Mouse (Mus musculus) frontal cortex, adult 2 months (tissue): ENCODE results near the gene Auts2. TPM values are rescaled to one million over a fixed set of nuclear protein-coding genes. Genes with fewer than 3 reads are reported as not detected.

ENCODE experiments used
- DNase-seq, 2 experiments: peaks; one replicate each; pipeline ENCODE4 v3.0.0; 2022; ENCODE audit warnings: low spot score in 1 of 2; ENCODE audit errors: extremely low spot score in 1 of 2
- polyA plus RNA-seq: library from polyadenylated mRNA; depleted of rRNA; stranded (reverse); fragments of >200 nt; gene quantifications from 2 replicates; pipeline ENCODE4 v1.2.3, GENCODE M21; 2012

Gene Auts2
- polyA plus RNA-seq, 1 experiment: 45.1 TPM

GRCm38 (mm10) chr5:131560773-131561560, 982.2 kb downstream of the Auts2 start:
- DNase-seq: peak in 1 of 2 experiments; percentile 31

- DNase-seq: no peak
Observed at GRCm38 (mm10) chr5:131558403-131559174, 984.6 kb downstream of the Auts2 start.

GRCm38 (mm10) chr5:131557591-131558385, 985.4 kb downstream of the Auts2 start:
- DNase-seq: no peak

GRCm38 (mm10) chr5:131548932-131549563, 994.1 kb downstream of the Auts2 start:
- DNase-seq: no peak

- no peak for DNase-seq
Observed at GRCm38 (mm10) chr5:131547926-131548325, 995.2 kb downstream of the Auts2 start.

- DNase-seq: no peak
Observed at GRCm38 (mm10) chr5:131546414-131546813, 996.7 kb downstream of the Auts2 start.

GRCm38 (mm10) chr5:131544381-131544780, 998.8 kb downstream of the Auts2 start:
- no peak for DNase-seq

GRCm38 (mm10) chr5:131538311-131538915, 1004.7 kb downstream of the Auts2 start:
- peak; percentile 14 to 70 for DNase-seq

GRCm38 (mm10) chr5:131537831-131538310, 1005.3 kb downstream of the Auts2 start:
- DNase-seq: no peak

GRCm38 (mm10) chr5:131537155-131537830, 1005.9 kb downstream of the Auts2 start:
- DNase-seq: peak in 1 of 2 experiments; percentile 58

GRCm38 (mm10) chr5:131535752-131536151, 1007.4 kb downstream of the Auts2 start:
- DNase-seq: no peak

GRCm38 (mm10) chr5:131533815-131534214, 1009.3 kb downstream of the Auts2 start:
- peak in 1 of 2 experiments; percentile 82 for DNase-seq

GRCm38 (mm10) chr5:131531744-131532552, 1011.2 kb downstream of the Auts2 start:
- DNase-seq: no peak

GRCm38 (mm10) chr5:131530828-131531227, 1012.3 kb downstream of the Auts2 start:
- DNase-seq: no peak

GRCm38 (mm10) chr5:131526666-131527065, 1016.5 kb downstream of the Auts2 start:
- DNase-seq: no peak

- DNase-seq: no peak
Observed at GRCm38 (mm10) chr5:131524900-131525465, 1018.2 kb downstream of the Auts2 start.

- DNase-seq: no peak
Observed at GRCm38 (mm10) chr5:131519560-131519959, 1023.6 kb downstream of the Auts2 start.

- no peak for DNase-seq
Observed at GRCm38 (mm10) chr5:131517677-131518076, 1025.5 kb downstream of the Auts2 start.
